Mouse (Mus musculus) CH12.LX (cell line): ENCODE data around the gene Haghl. TPM values are rescaled to one million over a fixed set of nuclear protein-coding genes. Genes with fewer than 3 reads are reported as not detected.

Source experiments
- DNase-seq: peaks from one replicate; pipeline ENCODE4 v3.0.0-alpha.2; 2013; ENCODE audit errors: extremely low read depth
- H3K27ac ChIP-seq: 2 replicates; pipeline ENCODE4 v1.5.1; 2012; ENCODE audit warnings: low read depth, mild to moderate bottlenecking, control low read depth, moderate library complexity; ENCODE audit not compliant: insufficient read depth
- H3K27me3 ChIP-seq: replicated peaks from 2 replicates; pipeline ENCODE3; 2012; ENCODE audit warnings: inconsistent platforms
- H3K36me3 ChIP-seq, 2 experiments: replicated peaks in 1 of 2; 2 replicates each; pipeline versions ENCODE3 to v1.6.1; 2012; ENCODE audit warnings: inconsistent platforms in 1 of 2, low read length in 1 of 2, mild to moderate bottlenecking in 1 of 2, mixed read lengths in 1 of 2, moderate library complexity in 1 of 2; ENCODE audit not compliant: control insufficient read depth in 1 of 2, insufficient read depth in 1 of 2
- H3K4me1 ChIP-seq, 2 experiments: 2 replicates each; pipeline ENCODE4 v1.6.1; 2012; ENCODE audit warnings: inconsistent platforms in 1 of 2, moderate library complexity in 1 of 2; ENCODE audit not compliant: insufficient read depth in 2 of 2, control insufficient read depth in 1 of 2
- H3K4me2 ChIP-seq: 2 replicates; pipeline ENCODE4 v1.6.1; 2012; ENCODE audit warnings: low read depth, mild to moderate bottlenecking, control low read depth; ENCODE audit not compliant: poor library complexity, insufficient read depth, severe bottlenecking
- H3K4me3 ChIP-seq, 3 experiments: fragments of 150-350 bp in 1 of 3; sonication (generic) in 1 of 3; replicated peaks in 1 of 3; 2 replicates each; pipeline versions ENCODE3 to v1.5.1; 2011 to 2012; ENCODE audit warnings: low read depth in 2 of 3, low read length in 2 of 3, mild to moderate bottlenecking in 2 of 3, moderate library complexity in 2 of 3, control low read depth in 1 of 3, improper control_type of control experiment in 1 of 3, inconsistent platforms in 1 of 3, mixed read lengths in 1 of 3; ENCODE audit not compliant: poor library complexity in 1 of 3
- H3K79me2 ChIP-seq: replicated peaks from 2 replicates; pipeline ENCODE4 v1.6.1; 2012; ENCODE audit warnings: mild to moderate bottlenecking, moderate library complexity; ENCODE audit not compliant: control insufficient read depth, poor library complexity, insufficient read depth, severe bottlenecking; ENCODE audit errors: extremely low read depth
- H3K9ac ChIP-seq: 2 replicates; pipeline ENCODE4 v1.6.1; 2012; ENCODE audit warnings: low read depth, mild to moderate bottlenecking, control low read depth, moderate library complexity; ENCODE audit not compliant: insufficient read depth
- H3K9me3 ChIP-seq: replicated peaks from 2 replicates; pipeline ENCODE3; 2012; ENCODE audit warnings: low read length, inconsistent platforms, mixed read lengths
- CTCF ChIP-seq, 2 experiments: IDR thresholded peaks in 1 of 2; conservative IDR thresholded peaks in 1 of 2; 2 replicates each; pipeline ENCODE4 v1.5.1; 2011 to 2012; ENCODE audit warnings: low read depth in 2 of 2, low read length in 2 of 2, improper control_type of control experiment in 1 of 2, inconsistent platforms in 1 of 2, mild to moderate bottlenecking in 1 of 2, moderate library complexity in 1 of 2
- E2F4 ChIP-seq: IDR thresholded peaks from 2 replicates; pipeline ENCODE4 v1.6.1; 2011; ENCODE audit warnings: low read depth, low read length, improper control_type of control experiment; ENCODE audit not compliant: insufficient replicate concordance
- EP300 ChIP-seq: IDR thresholded peaks from 2 replicates; pipeline ENCODE4 v1.6.1; 2011; ENCODE audit warnings: low read length, improper control_type of control experiment
- GABPA ChIP-seq: IDR thresholded peaks from 2 replicates; pipeline ENCODE4 v1.6.1; 2012; ENCODE audit warnings: low read depth, low read length, improper control_type of control experiment, inconsistent platforms; ENCODE audit not compliant: insufficient replicate concordance
- IRF4 ChIP-seq: IDR thresholded peaks from 2 replicates; pipeline ENCODE4 v1.6.1; 2014; ENCODE audit warnings: low read depth, mild to moderate bottlenecking, inconsistent platforms, low read length, improper control_type of control experiment
- JUN ChIP-seq: IDR thresholded peaks from 2 replicates; pipeline ENCODE4 v1.6.1; 2011; ENCODE audit warnings: low read depth, mild to moderate bottlenecking, low read length, improper control_type of control experiment, moderate library complexity; ENCODE audit not compliant: insufficient read depth
- JUND ChIP-seq: conservative IDR thresholded peaks from 2 replicates; pipeline ENCODE4 v1.6.1; 2011; ENCODE audit warnings: low read depth, low read length, improper control_type of control experiment
- MAZ ChIP-seq: IDR thresholded peaks from 2 replicates; pipeline ENCODE4 v1.6.1; 2012; ENCODE audit warnings: low read depth, mild to moderate bottlenecking, inconsistent platforms, low read length, improper control_type of control experiment, moderate library complexity
- MEF2A ChIP-seq: IDR thresholded peaks from 2 replicates; pipeline ENCODE4 v1.6.1; 2014; ENCODE audit warnings: low read depth, mild to moderate bottlenecking, inconsistent platforms, low read length, improper control_type of control experiment, borderline replicate concordance
- MYC ChIP-seq: IDR thresholded peaks from 2 replicates; pipeline ENCODE4 v1.6.1; 2011; ENCODE audit warnings: low read depth, mild to moderate bottlenecking, improper control_type of control experiment, low read length
- POLR2AphosphoS2 ChIP-seq: IDR thresholded peaks from 2 replicates; pipeline ENCODE4 v1.6.1; 2011; ENCODE audit warnings: low read depth, low read length, improper control_type of control experiment
- RCOR1 ChIP-seq: conservative IDR thresholded peaks from 2 replicates; pipeline ENCODE4 v1.6.1; 2012; ENCODE audit warnings: low read depth, mild to moderate bottlenecking, inconsistent platforms, low read length, improper control_type of control experiment
- SMC3 ChIP-seq: IDR thresholded peaks from 2 replicates; pipeline ENCODE4 v1.6.1; 2011; ENCODE audit warnings: low read depth, low read length, improper control_type of control experiment
- TBP ChIP-seq: conservative IDR thresholded peaks from 2 replicates; pipeline ENCODE4 v1.6.1; 2011; ENCODE audit warnings: low read depth, low read length, improper control_type of control experiment
- ZC3H11A ChIP-seq: IDR thresholded peaks from 2 replicates; pipeline ENCODE4 v1.6.1; 2012; ENCODE audit warnings: low read depth, mild to moderate bottlenecking, inconsistent platforms, low read length, improper control_type of control experiment
- ZKSCAN1 ChIP-seq: IDR thresholded peaks from 2 replicates; pipeline ENCODE4 v1.6.1; 2012; ENCODE audit warnings: low read depth, inconsistent platforms, low read length, improper control_type of control experiment, borderline replicate concordance
- ZNF384 ChIP-seq: IDR thresholded peaks from 2 replicates; pipeline ENCODE4 v1.6.1; 2012; ENCODE audit warnings: low read depth, low read length, improper control_type of control experiment, inconsistent platforms
- dilution Hi-C: fragments of 300-500 bp; cut with MboI; formaldehyde crosslinking; loops from 2 replicates; pipeline ENCODE4 v1.14.3; 2020; ENCODE audit warnings: low sequenced_read_pairs; ENCODE audit not compliant: extremely low pct_unique_long_range_greater_than_20kb, extremely low pct_ligation_motif_present
- in situ Hi-C: fragments of 300-500 bp; cut with MboI; formaldehyde crosslinking; loops from 3 replicates; pipeline ENCODE4 v1.14.3; 2019; ENCODE audit warnings: low sequenced_read_pairs, low pct_ligation_motif_present, low pct_unique_long_range_greater_than_20kb, mixed read lengths
- polyA plus RNA-seq: library from polyadenylated mRNA; unstranded; fragments of >175 nt; gene quantifications from 2 replicates; pipeline ENCODE4 v1.2.1, GENCODE M21; 2012; ENCODE audit warnings: low read depth; ENCODE audit not compliant: insufficient read length
- total RNA-seq, 2 experiments: library from RNA; depleted of rRNA; stranded (reverse); fragments of 300-350 nt in 1 of 2; fragments of >200 nt in 1 of 2; gene quantifications; 2 replicates each; pipeline ENCODE4 v1.2.3; 2012 to 2014

The Haghl gene
- total and polyA plus RNA-seq, 3 experiments, result 7.4 to 16.0 (median 7.8) TPM

- H3K27me3 ChIP-seq, result peaks cover 55% of the 10 kb centered on the region
- no peaks in the 10 kb centered on the region for H3K79me2 ChIP-seq
- no peaks in the 10 kb centered on the region for H3K4me1 ChIP-seq
- TF ChIP-seq MAZ, result no peak
- no peak for TF ChIP-seq RCOR1
- TF ChIP-seq IRF4, result no peak
- TF ChIP-seq MYC, result no peak
- no peak for TF ChIP-seq SMC3
- no peak for TF ChIP-seq POLR2AphosphoS2
- TF ChIP-seq ZKSCAN1, result no peak
- no peak for TF ChIP-seq CTCF (conservative IDR thresholded peaks at IDR 0.05 in 1 of 2, IDR thresholded peaks at IDR 0.05 in 1 of 2; ENCODE audit: low read depth in 2 of 2, low read length in 2 of 2)
- TF ChIP-seq E2F4, result no peak
- TF ChIP-seq MEF2A, result no peak
- TF ChIP-seq GABPA, result no peak
- no peak for TF ChIP-seq ZNF384
- in situ Hi-C loops (loop anchor here (10.0 kb wide), 1 partner anchor 59 kb away; the partner anchor contains the start of genes AC134908.4, Fam173a and Metrn), dilution Hi-C loops (no loop called here)
- no peak within 1 kb of the TSS for H3K9ac ChIP-seq
- H3K27ac ChIP-seq, result no peak within 1 kb of the TSS
- peaks cover 3 to 18% of the 10 kb centered on the region in 2 experiments for H3K36me3 ChIP-seq
- H3K4me2 ChIP-seq, result no peak within 1 kb of the TSS
- no peaks in the 10 kb centered on the region for H3K9me3 ChIP-seq
- H3K4me3 ChIP-seq, result no peak within 1 kb of the TSS
- DNase-seq, result no peak
Observed at GRCm38 (mm10) chr17:25735745-25736144, 49.7 kb downstream of the Haghl start, which contains the start of gene Mslnl. Gene Mslnl, plus strand, starts transcription at chr17:25736042.

DNA sequence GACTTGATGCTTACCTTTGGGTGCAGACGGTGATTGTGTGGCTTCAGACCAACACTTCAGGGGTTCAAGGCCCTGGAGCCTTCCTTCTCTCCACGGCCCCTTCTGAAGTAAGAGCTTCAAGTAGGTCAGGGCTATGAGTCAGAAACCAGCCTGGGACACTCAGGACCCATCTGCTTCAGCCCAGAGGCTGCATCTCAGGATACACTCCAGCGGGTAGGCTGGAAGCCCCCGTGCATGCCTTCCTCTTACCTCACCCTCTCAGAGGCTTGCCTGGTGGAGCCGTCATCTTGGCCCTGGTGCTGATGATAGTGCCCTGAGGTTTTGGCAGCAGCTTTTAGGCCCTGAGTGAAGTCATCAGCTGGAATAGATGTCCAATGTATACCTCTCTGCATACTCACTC is 50.2 kb downstream of the Haghl start:
- TF ChIP-seq RCOR1 (no peak), ZC3H11A (no peak), SMC3 (no peak), JUN (no peak), TBP (no peak), JUND (no peak), EP300 (no peak)
- TF ChIP-seq, all 38 proteins: peak for 0
- no peak for DNase-seq
- H3K9ac ChIP-seq, result no peak overlapping the region
- H3K4me3 ChIP-seq, result no peak overlapping the region
- no peaks in the 10 kb centered on the region for H3K79me2 ChIP-seq
- H3K36me3 ChIP-seq, result peaks cover 7 to 23% of the 10 kb centered on the region in 2 experiments
- no peak overlapping the region for H3K27ac ChIP-seq
- H3K4me2 ChIP-seq, result no peak overlapping the region
- no peaks in the 10 kb centered on the region for H3K9me3 ChIP-seq
- in situ Hi-C loops, result loop anchor here (10.0 kb wide), 1 partner anchor 60 kb away; the partner anchor contains the start of genes AC134908.4, Fam173a and Metrn
- peaks cover 50% of the 10 kb centered on the region for H3K27me3 ChIP-seq
- dilution Hi-C loops, result no loop called here
- no peaks in the 10 kb centered on the region for H3K4me1 ChIP-seq
